Mouse (Mus musculus): ENCODE results near the gene Ddx58. TPM values are rescaled to one million over a fixed set of nuclear protein-coding genes. Genes with fewer than 3 reads are reported as not detected.
A peak's percentile ranks its signal among the peaks of the same experiment; 100 is the strongest.

The Ddx58 gene
- polyA plus RNA-seq, 1 experiment from 2014 or later, result 9.3 TPM

GRCm38 (mm10) chr4:40253766-40254165 is 14.1 kb upstream of the Ddx58 start:
- Histone ChIP-seq H3K4me3 (ENCODE audit: low read depth, low read length) (no peak overlapping the region), H3K36me3 (replicated peaks; ENCODE audit: insufficient read depth, low read length) (no peaks in the 10 kb centered on the region), H3K27me3 (ENCODE audit: insufficient read depth, low read length) (no peaks in the 10 kb centered on the region), H3K9me3 (ENCODE audit: low read length) (no peaks in the 10 kb centered on the region), H3K4me2 (ENCODE audit: low read depth, low read length) (no peak overlapping the region), H3K9ac (replicated peaks) (no peak overlapping the region), H3K27ac (ENCODE audit: low read depth) (no peak overlapping the region), H3K4me1 (ENCODE audit: insufficient read depth) (no peaks in the 10 kb centered on the region)
- no peak for DNase-seq
- 76% methylated on average over 2 of the region's 2 CpGs for WGBS (ENCODE audit: insufficient replicate concordance)
- no peak for ATAC-seq
- TF ChIP-seq EP300 (IDR thresholded peaks at IDR 0.05; ENCODE audit: low read depth) (no peak), CTCF (IDR thresholded peaks at IDR 0.05; ENCODE audit: low read depth) (no peak)

- DNase-seq, result no peak
- TF ChIP-seq CTCF (IDR thresholded peaks at IDR 0.05; ENCODE audit: low read depth) (no peak), EP300 (IDR thresholded peaks at IDR 0.05; ENCODE audit: low read depth) (no peak)
- no peak overlapping the region for H3K4me3 ChIP-seq (ENCODE audit: low read depth, low read length)
- no peak for ATAC-seq
- H3K36me3 ChIP-seq (replicated peaks; ENCODE audit: insufficient read depth, low read length), result no peaks in the 10 kb centered on the region
- H3K4me1 ChIP-seq (ENCODE audit: insufficient read depth), result no peaks in the 10 kb centered on the region
- no peak overlapping the region for H3K9ac ChIP-seq (replicated peaks)
- H3K27ac ChIP-seq (ENCODE audit: low read depth), result no peak overlapping the region
- no peak overlapping the region for H3K4me2 ChIP-seq (ENCODE audit: low read depth, low read length)
- 76% methylated on average over 5 of the region's 5 CpGs for WGBS (ENCODE audit: insufficient replicate concordance)
- H3K27me3 ChIP-seq (ENCODE audit: insufficient read depth, low read length), result no peaks in the 10 kb centered on the region
- no peaks in the 10 kb centered on the region for H3K9me3 ChIP-seq (ENCODE audit: low read length)
Measured at GRCm38 (mm10) chr4:40250984-40251383, 11.4 kb upstream of the Ddx58 start.

GRCm38 (mm10) chr4:40244035-40244434 is 4.4 kb upstream of the Ddx58 start:
- TF ChIP-seq CTCF (IDR thresholded peaks at IDR 0.05; ENCODE audit: low read depth) (no peak), EP300 (IDR thresholded peaks at IDR 0.05; ENCODE audit: low read depth) (no peak)
- Histone ChIP-seq H3K27me3 (ENCODE audit: insufficient read depth, low read length) (no peaks in the 10 kb centered on the region), H3K9me3 (ENCODE audit: low read length) (no peaks in the 10 kb centered on the region), H3K36me3 (replicated peaks; ENCODE audit: insufficient read depth, low read length) (no peaks in the 10 kb centered on the region), H3K9ac (replicated peaks) (no peak overlapping the region), H3K27ac (ENCODE audit: low read depth) (no peak overlapping the region), H3K4me3 (ENCODE audit: low read depth, low read length) (no peak overlapping the region), H3K4me1 (ENCODE audit: insufficient read depth) (no peaks in the 10 kb centered on the region), H3K4me2 (ENCODE audit: low read depth, low read length) (no peak overlapping the region)
- no peak for ATAC-seq
- DNase-seq, result no peak
- 29% methylated on average over 8 of the region's 8 CpGs for WGBS (ENCODE audit: insufficient replicate concordance)

GRCm38 (mm10) chr4:40243006-40243405 is 3.4 kb upstream of the Ddx58 start:
- no peak for TF ChIP-seq EP300 (IDR thresholded peaks at IDR 0.05; ENCODE audit: low read depth)
- TF ChIP-seq CTCF (IDR thresholded peaks at IDR 0.05; ENCODE audit: low read depth), result no peak
- WGBS (ENCODE audit: insufficient replicate concordance), result 87% methylated on average over 4 of the region's 4 CpGs
- Histone ChIP-seq H3K9me3 (ENCODE audit: low read length) (no peaks in the 10 kb centered on the region), H3K27ac (ENCODE audit: low read depth) (no peak overlapping the region), H3K27me3 (ENCODE audit: insufficient read depth, low read length) (no peaks in the 10 kb centered on the region), H3K4me2 (ENCODE audit: low read depth, low read length) (no peak overlapping the region), H3K4me1 (ENCODE audit: insufficient read depth) (peaks cover 3% of the 10 kb centered on the region), H3K4me3 (ENCODE audit: low read depth, low read length) (no peak overlapping the region), H3K9ac (replicated peaks) (no peak overlapping the region), H3K36me3 (replicated peaks; ENCODE audit: insufficient read depth, low read length) (no peaks in the 10 kb centered on the region)
- no peak for DNase-seq
- ATAC-seq, result no peak

GRCm38 (mm10) chr4:40241928-40242327 is 2.3 kb upstream of the Ddx58 start:
- Histone ChIP-seq H3K4me2 (ENCODE audit: low read depth, low read length) (no peak overlapping the region), H3K27ac (ENCODE audit: low read depth) (no peak overlapping the region), H3K36me3 (replicated peaks; ENCODE audit: insufficient read depth, low read length) (no peaks in the 10 kb centered on the region), H3K4me3 (ENCODE audit: low read depth, low read length) (no peak overlapping the region), H3K4me1 (ENCODE audit: insufficient read depth) (peaks cover 7% of the 10 kb centered on the region), H3K27me3 (ENCODE audit: insufficient read depth, low read length) (no peaks in the 10 kb centered on the region), H3K9ac (replicated peaks) (no peak overlapping the region), H3K9me3 (ENCODE audit: low read length) (no peaks in the 10 kb centered on the region)
- no peak for TF ChIP-seq CTCF (IDR thresholded peaks at IDR 0.05; ENCODE audit: low read depth)
- TF ChIP-seq EP300 (IDR thresholded peaks at IDR 0.05; ENCODE audit: low read depth), result no peak
- DNase-seq, result no peak
- no peak for ATAC-seq
- whole genome bisulfite sequencing (ENCODE audit: insufficient replicate concordance), result 51% methylated on average over 6 of the region's 6 CpGs

GRCm38 (mm10) chr4:40240272-40240744 is 680 bp upstream of the Ddx58 start:
- no peaks in the 10 kb centered on the region for H3K27me3 ChIP-seq (ENCODE audit: insufficient read depth, low read length)
- no peaks in the 10 kb centered on the region for H3K36me3 ChIP-seq (replicated peaks; ENCODE audit: insufficient read depth, low read length)
- H3K4me2 ChIP-seq (ENCODE audit: low read depth, low read length), result peak overlapping the region; percentile 90
- H3K9ac ChIP-seq (replicated peaks), result peak overlapping the region; percentile 73
- no peak for DNase-seq
- peak overlapping the region; percentile 74 for H3K4me3 ChIP-seq (ENCODE audit: low read depth, low read length)
- peak overlapping the region; percentile 87 for H3K27ac ChIP-seq (ENCODE audit: low read depth)
- H3K4me1 ChIP-seq (ENCODE audit: insufficient read depth), result peaks cover 9% of the 10 kb centered on the region
- WGBS (ENCODE audit: insufficient replicate concordance), result 43% methylated on average over 5 of the region's 5 CpGs
- H3K9me3 ChIP-seq (ENCODE audit: low read length), result no peaks in the 10 kb centered on the region
- peak; percentile 20 for ATAC-seq
- TF ChIP-seq CTCF (IDR thresholded peaks at IDR 0.05; ENCODE audit: low read depth) (no peak), EP300 (IDR thresholded peaks at IDR 0.05; ENCODE audit: low read depth) (no peak)
